Mouse (Mus musculus) CH12.LX (cell line): ENCODE measurements around the gene Tubb5. TPM values are rescaled to one million over a fixed set of nuclear protein-coding genes. Genes with fewer than 3 reads are reported as not detected.
A peak's percentile ranks its signal among the peaks of the same experiment; 100 is the strongest.

ENCODE experiments used
- DNase-seq: peaks from one replicate; pipeline ENCODE4 v3.0.0-alpha.2; 2013; ENCODE audit errors: extremely low read depth
- H3K27ac ChIP-seq: 2 replicates; pipeline ENCODE4 v1.5.1; 2012; ENCODE audit warnings: low read depth, mild to moderate bottlenecking, control low read depth, moderate library complexity; ENCODE audit not compliant: insufficient read depth
- H3K27me3 ChIP-seq: replicated peaks from 2 replicates; pipeline ENCODE3; 2012; ENCODE audit warnings: inconsistent platforms
- H3K36me3 ChIP-seq, 2 experiments: replicated peaks in 1 of 2; 2 replicates each; pipeline versions ENCODE3 to v1.6.1; 2012; ENCODE audit warnings: inconsistent platforms in 1 of 2, low read length in 1 of 2, mild to moderate bottlenecking in 1 of 2, mixed read lengths in 1 of 2, moderate library complexity in 1 of 2; ENCODE audit not compliant: control insufficient read depth in 1 of 2, insufficient read depth in 1 of 2
- H3K4me1 ChIP-seq, 2 experiments: 2 replicates each; pipeline ENCODE4 v1.6.1; 2012; ENCODE audit warnings: inconsistent platforms in 1 of 2, moderate library complexity in 1 of 2; ENCODE audit not compliant: insufficient read depth in 2 of 2, control insufficient read depth in 1 of 2
- H3K4me2 ChIP-seq: 2 replicates; pipeline ENCODE4 v1.6.1; 2012; ENCODE audit warnings: low read depth, mild to moderate bottlenecking, control low read depth; ENCODE audit not compliant: poor library complexity, insufficient read depth, severe bottlenecking
- H3K4me3 ChIP-seq, 3 experiments: fragments of 150-350 bp in 1 of 3; sonication (generic) in 1 of 3; replicated peaks in 1 of 3; 2 replicates each; pipeline versions ENCODE3 to v1.5.1; 2011 to 2012; ENCODE audit warnings: low read depth in 2 of 3, low read length in 2 of 3, mild to moderate bottlenecking in 2 of 3, moderate library complexity in 2 of 3, control low read depth in 1 of 3, improper control_type of control experiment in 1 of 3, inconsistent platforms in 1 of 3, mixed read lengths in 1 of 3; ENCODE audit not compliant: poor library complexity in 1 of 3
- H3K79me2 ChIP-seq: replicated peaks from 2 replicates; pipeline ENCODE4 v1.6.1; 2012; ENCODE audit warnings: mild to moderate bottlenecking, moderate library complexity; ENCODE audit not compliant: control insufficient read depth, poor library complexity, insufficient read depth, severe bottlenecking; ENCODE audit errors: extremely low read depth
- H3K9ac ChIP-seq: 2 replicates; pipeline ENCODE4 v1.6.1; 2012; ENCODE audit warnings: low read depth, mild to moderate bottlenecking, control low read depth, moderate library complexity; ENCODE audit not compliant: insufficient read depth
- H3K9me3 ChIP-seq: replicated peaks from 2 replicates; pipeline ENCODE3; 2012; ENCODE audit warnings: low read length, inconsistent platforms, mixed read lengths
- CHD1 ChIP-seq: IDR thresholded peaks from 2 replicates; pipeline ENCODE4 v1.6.1; 2012; ENCODE audit warnings: low read depth, low read length, improper control_type of control experiment, inconsistent platforms
- CHD2 ChIP-seq: IDR thresholded peaks from 2 replicates; pipeline ENCODE4 v1.6.1; 2011; ENCODE audit warnings: low read length, improper control_type of control experiment
- CTCF ChIP-seq, 2 experiments: IDR thresholded peaks in 1 of 2; conservative IDR thresholded peaks in 1 of 2; 2 replicates each; pipeline ENCODE4 v1.5.1; 2011 to 2012; ENCODE audit warnings: low read depth in 2 of 2, low read length in 2 of 2, improper control_type of control experiment in 1 of 2, inconsistent platforms in 1 of 2, mild to moderate bottlenecking in 1 of 2, moderate library complexity in 1 of 2
- E2F4 ChIP-seq: IDR thresholded peaks from 2 replicates; pipeline ENCODE4 v1.6.1; 2011; ENCODE audit warnings: low read depth, low read length, improper control_type of control experiment; ENCODE audit not compliant: insufficient replicate concordance
- ELF1 ChIP-seq: IDR thresholded peaks from 2 replicates; pipeline ENCODE4 v1.6.1; 2014; ENCODE audit warnings: low read depth, mild to moderate bottlenecking, inconsistent platforms, low read length, improper control_type of control experiment
- EP300 ChIP-seq: IDR thresholded peaks from 2 replicates; pipeline ENCODE4 v1.6.1; 2011; ENCODE audit warnings: low read length, improper control_type of control experiment
- ETS1 ChIP-seq: conservative IDR thresholded peaks from 2 replicates; pipeline ENCODE4 v1.6.1; 2012; ENCODE audit warnings: low read depth, mild to moderate bottlenecking, inconsistent platforms, low read length, improper control_type of control experiment, moderate library complexity
- GABPA ChIP-seq: IDR thresholded peaks from 2 replicates; pipeline ENCODE4 v1.6.1; 2012; ENCODE audit warnings: low read depth, low read length, improper control_type of control experiment, inconsistent platforms; ENCODE audit not compliant: insufficient replicate concordance
- HCFC1 ChIP-seq: IDR thresholded peaks from 2 replicates; pipeline ENCODE4 v1.6.1; 2012; ENCODE audit warnings: low read depth, mild to moderate bottlenecking, inconsistent platforms, low read length, improper control_type of control experiment
- IRF4 ChIP-seq: IDR thresholded peaks from 2 replicates; pipeline ENCODE4 v1.6.1; 2014; ENCODE audit warnings: low read depth, mild to moderate bottlenecking, inconsistent platforms, low read length, improper control_type of control experiment
- JUN ChIP-seq: IDR thresholded peaks from 2 replicates; pipeline ENCODE4 v1.6.1; 2011; ENCODE audit warnings: low read depth, mild to moderate bottlenecking, low read length, improper control_type of control experiment, moderate library complexity; ENCODE audit not compliant: insufficient read depth
- MAFK ChIP-seq: IDR thresholded peaks from 2 replicates; pipeline ENCODE4 v1.6.1; 2011; ENCODE audit warnings: low read length, improper control_type of control experiment; ENCODE audit not compliant: insufficient replicate concordance
- MAX ChIP-seq: IDR thresholded peaks from 2 replicates; pipeline ENCODE4 v1.6.1; 2011; ENCODE audit warnings: low read length, improper control_type of control experiment
- MAZ ChIP-seq: IDR thresholded peaks from 2 replicates; pipeline ENCODE4 v1.6.1; 2012; ENCODE audit warnings: low read depth, mild to moderate bottlenecking, inconsistent platforms, low read length, improper control_type of control experiment, moderate library complexity
- MEF2A ChIP-seq: IDR thresholded peaks from 2 replicates; pipeline ENCODE4 v1.6.1; 2014; ENCODE audit warnings: low read depth, mild to moderate bottlenecking, inconsistent platforms, low read length, improper control_type of control experiment, borderline replicate concordance
- MXI1 ChIP-seq: IDR thresholded peaks from 2 replicates; pipeline ENCODE4 v1.6.1; 2011; ENCODE audit warnings: mild to moderate bottlenecking, low read depth, low read length, improper control_type of control experiment
- NELFE ChIP-seq: IDR thresholded peaks from 2 replicates; pipeline ENCODE4 v1.6.1; 2011; ENCODE audit warnings: low read depth, low read length, improper control_type of control experiment
- NRF1 ChIP-seq: IDR thresholded peaks from 2 replicates; pipeline ENCODE4 v1.6.1; 2014; ENCODE audit warnings: low read depth, mild to moderate bottlenecking, inconsistent platforms, low read length, improper control_type of control experiment, moderate library complexity
- POLR2A ChIP-seq: IDR thresholded peaks from 2 replicates; pipeline ENCODE4 v1.6.1; 2011; ENCODE audit warnings: low read depth, mild to moderate bottlenecking, improper control_type of control experiment, low read length
- POLR2AphosphoS2 ChIP-seq: IDR thresholded peaks from 2 replicates; pipeline ENCODE4 v1.6.1; 2011; ENCODE audit warnings: low read depth, low read length, improper control_type of control experiment
- RAD21 ChIP-seq: IDR thresholded peaks from 2 replicates; pipeline ENCODE4 v1.6.1; 2011; ENCODE audit warnings: low read depth, mild to moderate bottlenecking, low read length, improper control_type of control experiment, moderate library complexity
- RCOR1 ChIP-seq: conservative IDR thresholded peaks from 2 replicates; pipeline ENCODE4 v1.6.1; 2012; ENCODE audit warnings: low read depth, mild to moderate bottlenecking, inconsistent platforms, low read length, improper control_type of control experiment
- SIN3A ChIP-seq: IDR thresholded peaks from 2 replicates; pipeline ENCODE4 v1.6.1; 2012; ENCODE audit warnings: low read length, improper control_type of control experiment, inconsistent platforms
- SMC3 ChIP-seq: IDR thresholded peaks from 2 replicates; pipeline ENCODE4 v1.6.1; 2011; ENCODE audit warnings: low read depth, low read length, improper control_type of control experiment
- TBP ChIP-seq: conservative IDR thresholded peaks from 2 replicates; pipeline ENCODE4 v1.6.1; 2011; ENCODE audit warnings: low read depth, low read length, improper control_type of control experiment
- TCF12 ChIP-seq: IDR thresholded peaks from 2 replicates; pipeline ENCODE4 v1.6.1; 2014; ENCODE audit warnings: low read depth, mild to moderate bottlenecking, inconsistent platforms, low read length, improper control_type of control experiment
- USF2 ChIP-seq: conservative IDR thresholded peaks from 2 replicates; pipeline ENCODE4 v1.6.1; 2011; ENCODE audit warnings: low read depth, low read length, improper control_type of control experiment
- ZC3H11A ChIP-seq: IDR thresholded peaks from 2 replicates; pipeline ENCODE4 v1.6.1; 2012; ENCODE audit warnings: low read depth, mild to moderate bottlenecking, inconsistent platforms, low read length, improper control_type of control experiment
- ZKSCAN1 ChIP-seq: IDR thresholded peaks from 2 replicates; pipeline ENCODE4 v1.6.1; 2012; ENCODE audit warnings: low read depth, inconsistent platforms, low read length, improper control_type of control experiment, borderline replicate concordance
- ZMIZ1 ChIP-seq: IDR thresholded peaks from 2 replicates; pipeline ENCODE4 v1.6.1; 2012; ENCODE audit warnings: low read depth, mild to moderate bottlenecking, inconsistent platforms, low read length, improper control_type of control experiment
- dilution Hi-C: fragments of 300-500 bp; cut with MboI; formaldehyde crosslinking; loops from 2 replicates; pipeline ENCODE4 v1.14.3; 2020; ENCODE audit warnings: low sequenced_read_pairs; ENCODE audit not compliant: extremely low pct_unique_long_range_greater_than_20kb, extremely low pct_ligation_motif_present
- in situ Hi-C: fragments of 300-500 bp; cut with MboI; formaldehyde crosslinking; loops from 3 replicates; pipeline ENCODE4 v1.14.3; 2019; ENCODE audit warnings: low sequenced_read_pairs, low pct_ligation_motif_present, low pct_unique_long_range_greater_than_20kb, mixed read lengths
- polyA plus RNA-seq: library from polyadenylated mRNA; unstranded; fragments of >175 nt; gene quantifications from 2 replicates; pipeline ENCODE4 v1.2.1, GENCODE M21; 2012; ENCODE audit warnings: low read depth; ENCODE audit not compliant: insufficient read length
- total RNA-seq, 2 experiments: library from RNA; depleted of rRNA; stranded (reverse); fragments of 300-350 nt in 1 of 2; fragments of >200 nt in 1 of 2; gene quantifications; 2 replicates each; pipeline ENCODE4 v1.2.3; 2012 to 2014

Tubb5 gene
- total and polyA plus RNA-seq, 3 experiments, result 1,014 to 1,121 (median 1,053) TPM

DNA sequence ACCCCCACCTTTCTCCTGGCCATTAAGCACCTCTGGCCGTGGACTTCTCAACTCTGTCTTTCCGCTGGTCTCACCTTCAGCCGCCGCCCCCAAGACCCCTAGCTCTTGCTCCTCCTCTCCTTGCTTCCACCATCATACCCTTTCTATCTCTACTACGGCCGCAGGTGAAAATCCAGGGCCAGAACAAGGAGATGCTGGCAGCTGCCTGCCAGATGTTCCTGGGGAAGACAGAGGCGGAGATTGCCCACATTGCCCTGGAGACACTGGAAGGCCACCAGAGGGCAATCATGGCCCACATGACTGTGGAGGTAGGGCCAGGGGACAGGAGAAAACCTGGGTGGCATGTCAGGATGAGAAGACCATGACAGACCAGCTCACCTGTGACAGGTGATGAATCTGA is 13.7 kb downstream of the Tubb5 start:
- in situ Hi-C loops, result no loop called here
- peaks cover 5% of the 10 kb centered on the region; the same call in 1 of the 2 replicates for H3K79me2 ChIP-seq
- no peak overlapping the region for H3K4me3 ChIP-seq
- H3K36me3 ChIP-seq, result peaks cover 21 to 46% of the 10 kb centered on the region in 2 experiments
- no peaks in the 10 kb centered on the region for H3K27me3 ChIP-seq
- TF ChIP-seq ETS1 (no peak), MAX (no peak), TCF12 (no peak), EP300 (no peak), ZKSCAN1 (no peak), GABPA (no peak), RAD21 (peak; percentile 68), SMC3 (peak; percentile 69), MAFK (no peak), E2F4 (no peak), RCOR1 (no peak), CTCF (conservative IDR thresholded peaks at IDR 0.05 in 1 of 2, IDR thresholded peaks at IDR 0.05 in 1 of 2; ENCODE audit: low read depth in 2 of 2, low read length in 2 of 2) (peak in 1 of 2 experiments; percentile 72; a peak in 2 of 4 replicates)
- no peak overlapping the region for H3K27ac ChIP-seq
- H3K4me2 ChIP-seq, result no peak overlapping the region
- peaks cover 0 to 17% of the 10 kb centered on the region in 2 experiments; a peak in 2 of 4 replicates for H3K4me1 ChIP-seq
- H3K9ac ChIP-seq, result no peak overlapping the region
- DNase-seq, result no peak
- dilution Hi-C loops, result no loop called here
- H3K9me3 ChIP-seq, result peaks cover under 1% of the 10 kb centered on the region

DNA sequence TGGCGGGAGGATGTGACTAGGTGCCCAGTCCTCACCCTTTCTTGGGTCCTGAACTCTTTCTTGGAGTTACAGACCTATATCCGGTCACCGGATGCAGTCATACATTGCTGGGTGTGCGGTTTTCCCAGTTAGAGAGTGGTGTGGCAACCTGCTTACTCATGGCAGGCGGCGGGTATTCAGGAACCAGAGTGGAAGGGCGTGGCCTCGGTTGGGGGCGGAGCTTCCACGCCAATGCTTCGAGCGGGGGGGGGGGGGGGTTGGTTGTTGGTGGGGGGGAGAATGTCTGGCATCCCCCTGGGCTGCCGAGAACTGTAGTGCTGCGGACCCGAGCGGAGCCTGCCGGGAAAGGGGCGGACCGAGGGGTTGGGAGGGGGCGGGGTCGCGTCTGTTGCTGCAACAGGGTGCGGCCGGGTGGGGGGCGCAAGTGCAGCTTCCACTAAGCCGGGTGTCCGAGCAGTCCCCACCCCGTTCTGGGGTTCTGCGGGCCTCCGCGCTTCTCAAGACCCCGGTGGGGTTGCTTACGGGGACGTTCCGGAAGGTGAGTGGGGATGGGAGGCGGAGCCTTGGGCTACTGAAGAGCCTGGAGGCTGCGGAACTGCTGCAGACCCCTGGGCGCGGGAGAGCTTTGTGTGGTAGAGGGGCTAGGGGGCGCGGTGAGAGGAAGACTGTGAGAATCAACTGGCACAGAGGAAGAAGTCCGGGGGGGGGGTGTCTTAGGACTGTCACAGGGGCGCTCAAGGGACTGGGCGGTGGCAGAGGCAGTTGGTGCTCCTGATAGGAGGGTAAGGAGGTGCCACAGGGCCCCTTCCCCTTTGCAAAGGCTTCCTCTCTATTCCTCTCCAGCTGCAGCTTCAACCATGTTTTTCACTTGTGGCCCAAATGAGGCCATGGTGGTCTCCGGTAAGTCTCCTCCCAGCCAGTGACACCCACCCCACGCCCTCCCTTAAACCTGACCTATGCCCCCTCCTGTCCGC is 14.9 kb downstream of the Tubb5 start, which contains the start of gene Flot1:
Flot1 (plus strand) TSS at position 267 of the 974 bp plus-strand sequence.
- H3K9me3 ChIP-seq, result no peaks in the 10 kb centered on the region
- peak; percentile 92 for DNase-seq
- H3K4me2 ChIP-seq, result peak within 1 kb of the TSS; percentile 79
- H3K27me3 ChIP-seq, result no peaks in the 10 kb centered on the region
- H3K9ac ChIP-seq, result peak within 1 kb of the TSS; percentile 90
- peaks cover 5% of the 10 kb centered on the region; the same call in 1 of the 2 replicates for H3K79me2 ChIP-seq
- H3K36me3 ChIP-seq, result peaks cover 19 to 38% of the 10 kb centered on the region in 2 experiments
- in situ Hi-C loops (no loop called here), dilution Hi-C loops (no loop called here)
- peak within 1 kb of the TSS; percentile 61 to 90 (median 69) for H3K4me3 ChIP-seq
- H3K27ac ChIP-seq, result peak within 1 kb of the TSS; percentile 59; the same call in 1 of the 2 replicates
- H3K4me1 ChIP-seq, result peaks cover 0 to 17% of the 10 kb centered on the region in 2 experiments; a peak in 2 of 4 replicates
- TF ChIP-seq ETS1 (peak; percentile 72; the same call in 1 of the 2 replicates), TBP (no peak), CHD1 (no peak), NRF1 (no peak), ELF1 (peak; percentile 61), IRF4 (peak; percentile 64), NELFE (peak; percentile 51), JUN (no peak), ZC3H11A (no peak), TCF12 (no peak), MEF2A (peak; percentile 62; the same call in 1 of the 2 replicates), ZMIZ1 (no peak), RCOR1 (no peak), MAX (no peak), USF2 (no peak), MAFK (0 out of 2 replicates have a peak, but pooled peaks have one; percentile 56), CHD2 (peak; percentile 13; the same call in 1 of the 2 replicates), MXI1 (peak; percentile 53; the same call in 1 of the 2 replicates), POLR2A (peak; percentile 55), HCFC1 (peak; percentile 27; the same call in 1 of the 2 replicates), POLR2AphosphoS2 (peak; percentile 67; the same call in 1 of the 2 replicates), MAZ (peak; percentile 75; the same call in 1 of the 2 replicates), SIN3A (peak; percentile 63; the same call in 1 of the 2 replicates)
